Mouse (Mus musculus) kidney, embryonic 16.5 days (tissue): ENCODE measurements around the gene Apex1. TPM values are rescaled to one million over a fixed set of nuclear protein-coding genes. Genes with fewer than 3 reads are reported as not detected.
"Not testable (repeated sequence)": the region's sequence is repeated elsewhere in the genome, so short reads cannot be mapped to it uniquely, and the experiment has no call there.

Experiments
- ATAC-seq: fragments of 200-750 bp; cut with Nextera tagmentation; 2 replicates; pipeline ENCODE4 v1.8.0; 2017; ENCODE audit warnings: moderate TSS enrichment; ENCODE audit not compliant: low FRiP score, low TSS enrichment
- H3K27ac ChIP-seq: fragments of 300-500 bp; sonication (generic); 2 replicates; pipeline ENCODE4 v1.5.1; 2014; ENCODE audit warnings: low read length
- H3K27me3 ChIP-seq: fragments of 300-500 bp; sonication (generic); 2 replicates; pipeline ENCODE4 v1.6.1; 2014; ENCODE audit warnings: low read length, control low read depth, mixed read lengths; ENCODE audit not compliant: insufficient read depth
- H3K36me3 ChIP-seq: fragments of 300-500 bp; sonication (generic); 2 replicates; pipeline ENCODE4 v1.6.1; 2014; ENCODE audit warnings: low read length, control low read depth, mixed read lengths; ENCODE audit not compliant: insufficient read depth
- H3K4me1 ChIP-seq: fragments of 300-500 bp; sonication (generic); 2 replicates; pipeline ENCODE4 v1.6.1; 2014; ENCODE audit warnings: low read length, control low read depth, mixed read lengths; ENCODE audit not compliant: insufficient read depth
- H3K4me2 ChIP-seq: fragments of 300-500 bp; sonication (generic); replicated peaks from 2 replicates; pipeline ENCODE4 v1.6.1; 2014; ENCODE audit warnings: low read depth, low read length
- H3K4me3 ChIP-seq: fragments of 300-500 bp; sonication (generic); 2 replicates; pipeline ENCODE4 v1.5.1; 2014; ENCODE audit warnings: mild to moderate bottlenecking, low read length
- H3K9ac ChIP-seq: fragments of 300-500 bp; sonication (generic); replicated peaks from 2 replicates; pipeline ENCODE4 v1.6.1; 2014; ENCODE audit warnings: low read length
- H3K9me3 ChIP-seq: fragments of 300-500 bp; sonication (generic); 2 replicates; pipeline ENCODE4 v1.6.1; 2016; ENCODE audit warnings: low read length, control low read depth
- WGBS: fragments of 180-500 bp; shearing (Covaris S2); extraction: QIAGEN DNeasy Blood & Tissue Kit; methylation state at CpG from one replicate; pipeline ENCODE4 v1.1.7; 2014; 5-methylcytosine and 5-hydroxymethylcytosine counted together
- polyA plus RNA-seq: library from polyadenylated mRNA; unstranded; fragments of >200 nt; fragmentation: Nextera tagmentation; extraction: Ambion mirVana; gene quantifications from 2 replicates; pipeline ENCODE4 v1.2.1, GENCODE M21; 2015

Apex1 gene
- polyA plus RNA-seq, 1 experiment from 2014 or later, result 285 TPM

GRCm38 (mm10) chr14:50895985-50896746, 28.6 kb upstream of the Apex1 start:
- Histone ChIP-seq H3K9ac (peak overlapping the region; percentile 65), H3K9me3 (no peaks in the 10 kb centered on the region), H3K36me3 (no peaks in the 10 kb centered on the region), H3K4me2 (peak overlapping the region; percentile 88), H3K4me1 (peaks cover 15% of the 10 kb centered on the region), H3K27me3 (peaks cover 14% of the 10 kb centered on the region; the same call in 1 of the 2 replicates), H3K4me3 (peak overlapping the region; percentile 51), H3K27ac (no peak overlapping the region)
- ATAC-seq, result peak; percentile 57; the same call in 1 of the 2 replicates
- WGBS, result 13% methylated on average over 19 of the region's 19 CpGs

GRCm38 (mm10) chr14:50896747-50897373, 27.9 kb upstream of the Apex1 start:
- ATAC-seq, result peak; percentile 7; the same call in 1 of the 2 replicates
- H3K4me2 ChIP-seq, result peak overlapping the region; percentile 88
- peaks cover 15% of the 10 kb centered on the region for H3K4me1 ChIP-seq
- no peak overlapping the region for H3K27ac ChIP-seq
- peaks cover 14% of the 10 kb centered on the region; the same call in 1 of the 2 replicates for H3K27me3 ChIP-seq
- H3K4me3 ChIP-seq, result peak overlapping the region; percentile 51
- peak overlapping the region; percentile 65 for H3K9ac ChIP-seq
- no peaks in the 10 kb centered on the region for H3K36me3 ChIP-seq
- 15% methylated on average over 23 of the region's 23 CpGs for WGBS
- H3K9me3 ChIP-seq, result no peaks in the 10 kb centered on the region

GRCm38 (mm10) chr14:50897374-50897765, 27.4 kb upstream of the Apex1 start, which contains the start of gene Klhl33:
Gene Klhl33, minus strand, starts transcription at chr14:50897507.
- no peaks in the 10 kb centered on the region for H3K36me3 ChIP-seq
- H3K9ac ChIP-seq, result peak within 1 kb of the TSS; percentile 65
- H3K4me2 ChIP-seq, result peak within 1 kb of the TSS; percentile 88
- H3K4me1 ChIP-seq, result peaks cover 15% of the 10 kb centered on the region
- H3K27me3 ChIP-seq, result peaks cover 14% of the 10 kb centered on the region; the same call in 1 of the 2 replicates
- no peaks in the 10 kb centered on the region for H3K9me3 ChIP-seq
- H3K4me3 ChIP-seq, result peak within 1 kb of the TSS; percentile 51
- 49% methylated on average over 7 of the region's 7 CpGs for WGBS
- no peak; the same call in 1 of the 2 replicates for ATAC-seq
- H3K27ac ChIP-seq, result no peak within 1 kb of the TSS

GRCm38 (mm10) chr14:50897992-50898391, 26.8 kb upstream of the Apex1 start:
- not testable (repeated sequence) for H3K4me3 ChIP-seq, H3K36me3 ChIP-seq, H3K9me3 ChIP-seq, H3K9ac ChIP-seq, H3K27ac ChIP-seq, ATAC-seq, H3K4me2 ChIP-seq
- 100% methylated on average over 2 of the region's 2 CpGs for WGBS
- peaks cover 14% of the 10 kb centered on the region; the same call in 1 of the 2 replicates for H3K27me3 ChIP-seq
- H3K4me1 ChIP-seq, result peaks cover 15% of the 10 kb centered on the region

- Histone ChIP-seq H3K27ac (no peak overlapping the region), H3K4me2 (peak overlapping the region; percentile 71), H3K36me3 (no peaks in the 10 kb centered on the region), H3K9me3 (no peaks in the 10 kb centered on the region), H3K4me1 (peaks cover 7% of the 10 kb centered on the region), H3K9ac (peak overlapping the region; percentile 52), H3K4me3 (peak overlapping the region; percentile 51), H3K27me3 (no peaks in the 10 kb centered on the region)
- peak; percentile 93 for ATAC-seq
- 4% methylated on average over 26 of the region's 26 CpGs for WGBS
Measured at GRCm38 (mm10) chr14:50903973-50904827, 20.6 kb upstream of the Apex1 start.

DNA sequence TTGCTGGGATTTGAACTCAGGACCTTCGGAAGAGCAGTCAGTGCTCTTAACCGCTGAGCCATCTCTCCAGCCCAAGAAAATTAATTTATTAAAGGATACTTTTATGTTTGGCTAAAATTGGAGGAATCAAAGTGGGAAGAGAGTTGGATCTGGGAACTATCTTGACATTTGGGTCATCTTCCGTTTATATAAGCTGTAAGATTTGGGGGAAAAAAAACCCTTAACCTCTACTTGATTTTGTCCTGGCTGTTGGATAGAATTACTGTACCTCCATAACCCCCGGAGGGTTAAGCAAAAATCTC, 20.0 kb upstream of the Apex1 start:
- Histone ChIP-seq H3K9me3 (no peaks in the 10 kb centered on the region), H3K27me3 (no peaks in the 10 kb centered on the region), H3K9ac (no peak overlapping the region), H3K36me3 (no peaks in the 10 kb centered on the region), H3K4me2 (no peak overlapping the region), H3K4me3 (no peak overlapping the region), H3K27ac (no peak overlapping the region), H3K4me1 (peaks cover 7% of the 10 kb centered on the region)
- 81% methylated on average over 4 of the region's 4 CpGs for WGBS
- ATAC-seq, result no peak

- H3K27me3 ChIP-seq, H3K36me3 ChIP-seq, H3K9me3 ChIP-seq, ATAC-seq, H3K9ac ChIP-seq, H3K4me2 ChIP-seq, H3K4me1 ChIP-seq, H3K4me3 ChIP-seq, H3K27ac ChIP-seq: not testable (repeated sequence)
Measured at GRCm38 (mm10) chr14:50905327-50905726, 19.4 kb upstream of the Apex1 start.

GRCm38 (mm10) chr14:50908126-50908525, 16.6 kb upstream of the Apex1 start:
- peaks cover 7% of the 10 kb centered on the region for H3K4me1 ChIP-seq
- H3K9ac ChIP-seq, result no peak overlapping the region
- no peak for ATAC-seq
- H3K27ac ChIP-seq, result no peak overlapping the region
- no peaks in the 10 kb centered on the region for H3K9me3 ChIP-seq
- 80% methylated on average over 4 of the region's 4 CpGs for WGBS
- no peaks in the 10 kb centered on the region for H3K27me3 ChIP-seq
- H3K4me3 ChIP-seq, result no peak overlapping the region
- peaks cover 9% of the 10 kb centered on the region; the same call in 1 of the 2 replicates for H3K36me3 ChIP-seq
- no peak overlapping the region for H3K4me2 ChIP-seq

GRCm38 (mm10) chr14:50911356-50911755, 13.4 kb upstream of the Apex1 start:
- H3K27ac ChIP-seq, result no peak overlapping the region
- WGBS, result 68% methylated on average over 3 of the region's 3 CpGs
- no peaks in the 10 kb centered on the region for H3K9me3 ChIP-seq
- no peak overlapping the region for H3K4me2 ChIP-seq
- no peak for ATAC-seq
- no peak overlapping the region for H3K4me3 ChIP-seq
- no peaks in the 10 kb centered on the region for H3K4me1 ChIP-seq
- H3K27me3 ChIP-seq, result no peaks in the 10 kb centered on the region
- H3K36me3 ChIP-seq, result peaks cover 37% of the 10 kb centered on the region
- H3K9ac ChIP-seq, result no peak overlapping the region
